Mouse (Mus musculus) T-cell, adult 66 days (primary cell): Measurements from ENCODE around the gene Krtap19-5. TPM values are rescaled to one million over a fixed set of nuclear protein-coding genes. Genes with fewer than 3 reads are reported as not detected.

Experiments
- total RNA-seq, 2 experiments: library from RNA; stranded (reverse); gene quantifications; 3 replicates in 1 of 2; 4 replicates in 1 of 2; pipeline ENCODE4 v1.2.4; 2023

Krtap19-5 gene
- not detected for total RNA-seq

DNA sequence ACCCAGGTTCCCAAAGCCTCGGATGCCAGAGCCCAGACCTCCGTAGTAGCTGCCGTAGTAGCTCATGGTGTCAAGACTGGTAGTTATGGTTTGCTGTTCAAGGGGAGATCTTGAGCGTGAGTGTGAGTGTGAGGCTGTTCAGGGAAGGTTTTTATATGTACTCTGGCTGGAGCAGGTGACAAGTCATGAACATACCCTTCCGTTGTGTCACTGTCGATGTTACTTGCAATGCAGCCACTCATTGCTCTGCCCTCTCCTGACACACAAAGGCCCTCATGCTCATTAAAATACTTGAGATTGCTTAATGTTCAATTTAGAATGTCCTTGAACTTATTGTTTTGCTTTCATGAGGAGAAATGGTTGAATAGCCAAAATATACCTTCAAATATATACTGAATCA is at the start of gene Krtap19-5:
TSS of gene Krtap19-5 (minus strand) at position 101 of the 400 bp plus-strand sequence.

DNA sequence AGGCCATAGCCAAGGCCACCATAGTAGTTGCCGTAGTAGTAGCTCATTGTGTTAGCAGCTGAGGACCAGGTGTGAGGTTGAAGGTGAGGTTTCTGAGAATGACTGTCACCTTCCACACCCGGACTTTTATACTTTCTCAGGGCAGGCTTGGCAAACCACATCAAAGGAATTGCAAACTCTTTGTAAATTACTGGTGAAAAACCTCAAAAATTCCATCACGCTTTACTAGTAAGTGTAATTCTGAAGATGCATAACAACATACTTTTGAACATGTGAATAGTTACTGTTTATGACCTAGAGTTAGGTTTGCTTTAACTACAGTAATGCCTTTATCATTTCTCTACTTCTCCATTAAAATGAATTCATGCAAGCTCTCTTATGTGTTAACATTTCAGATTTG is 35.9 kb upstream of the Krtap19-5 start, which contains the start of gene Krtap19-9b:
TSS of gene Krtap19-9b (minus strand) at position 101 of the 400 bp plus-strand sequence.

GRCm38 (mm10) chr16:88884989-88885388 is 11.3 kb downstream of the Krtap19-5 start, which contains the start of gene Krtap19-4:
TSS of gene Krtap19-4 (minus strand) at chr16:88885089.

DNA sequence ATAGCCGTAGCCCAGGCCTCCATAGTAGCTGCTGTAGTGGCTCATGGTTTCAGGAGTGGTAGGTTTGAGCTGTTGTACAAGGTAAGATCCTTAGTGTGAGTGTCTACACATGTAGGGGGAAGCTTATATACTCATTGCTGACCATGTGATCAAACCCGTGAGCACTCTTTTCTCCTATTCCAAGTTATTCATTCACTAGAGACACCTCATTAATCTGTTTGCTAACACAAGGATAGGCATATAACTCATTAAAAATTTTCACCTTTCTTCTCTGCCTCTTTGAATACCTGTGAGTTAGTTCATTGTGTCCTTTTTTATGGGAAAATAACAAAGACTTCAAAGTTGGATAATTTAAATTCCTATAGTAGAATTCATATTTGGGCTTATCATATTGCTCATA is 18.3 kb downstream of the Krtap19-5 start, which contains the start of gene Krtap19-3:
TSS of gene Krtap19-3 (minus strand) at position 101 of the 400 bp plus-strand sequence.

GRCm38 (mm10) chr16:88874169-88874568 is 22.1 kb downstream of the Krtap19-5 start, which contains the start of gene Krtap19-2:
TSS of gene Krtap19-2 (minus strand) at chr16:88874269.

GRCm38 (mm10) chr16:88869311-88869710 is 26.9 kb downstream of the Krtap19-5 start, which contains the start of gene Krtap19-1:
TSS of gene Krtap19-1 (minus strand) at chr16:88869411.

Other genes starting within 250 kb of the Krtap19-5 start
- not detected for gene Krtap26-1, start 248.7 kb downstream of the Krtap19-5 start, total RNA-seq
- gene Krtap27-1, start 224.8 kb downstream of the Krtap19-5 start, total RNA-seq: not detected
- not detected for gene 2310061N02Rik, start 188.5 kb downstream of the Krtap19-5 start, total RNA-seq
- not detected for gene Krtap13-1, start 167.6 kb downstream of the Krtap19-5 start, total RNA-seq
- not detected for gene Krtap13, start 144.8 kb downstream of the Krtap19-5 start, total RNA-seq
- not detected for gene 2310034C09Rik, start 137.6 kb downstream of the Krtap19-5 start, total RNA-seq
- gene 2310057N15Rik, start 122.3 kb downstream of the Krtap19-5 start, total RNA-seq: not detected
- not detected for gene Gm5965, start 118.6 kb downstream of the Krtap19-5 start, total RNA-seq
- gene Gm20741, start 84.2 kb downstream of the Krtap19-5 start, total RNA-seq: not detected
- gene Krtap15, start 76.2 kb downstream of the Krtap19-5 start, total RNA-seq: not detected
- gene Krtap14, start 70.3 kb downstream of the Krtap19-5 start, total RNA-seq: not detected
- not detected for gene Krtap19-1, start 27.0 kb downstream of the Krtap19-5 start, total RNA-seq
- not detected for gene Krtap19-2, start 22.2 kb downstream of the Krtap19-5 start, total RNA-seq
- not detected for gene Krtap19-3, start 18.4 kb downstream of the Krtap19-5 start, total RNA-seq
- not detected for gene Krtap19-4, start 11.4 kb downstream of the Krtap19-5 start, total RNA-seq
- not detected for gene Krtap19-9b, start 35.8 kb upstream of the Krtap19-5 start, total RNA-seq
- not detected for gene Krtap16-3, start 66.4 kb upstream of the Krtap19-5 start, total RNA-seq
- gene Krtap22-2, start 114.3 kb upstream of the Krtap19-5 start, total RNA-seq: not detected
- not detected for gene Gm10229, start 118.8 kb upstream of the Krtap19-5 start, total RNA-seq
- gene Krtap6-1, start 135.2 kb upstream of the Krtap19-5 start, total RNA-seq: not detected
- not detected for gene Gm10228, start 145.0 kb upstream of the Krtap19-5 start, total RNA-seq
- not detected for gene Krtap6-5, start 151.4 kb upstream of the Krtap19-5 start, total RNA-seq
- not detected for gene 1110025L11Rik, start 167.5 kb upstream of the Krtap19-5 start, total RNA-seq
- gene Krtap6-3, start 187.6 kb upstream of the Krtap19-5 start, total RNA-seq: not detected
- not detected for gene Gm6358, start 244.4 kb upstream of the Krtap19-5 start, total RNA-seq